Mouse (Mus musculus) heart, embryonic 15.5 days (tissue): ENCODE results near the gene Sqor. TPM values are rescaled to one million over a fixed set of nuclear protein-coding genes. Genes with fewer than 3 reads are reported as not detected.

Experiments used
- ATAC-seq: fragments of 200-750 bp; cut with Nextera tagmentation; replicated peaks from 2 replicates; pipeline ENCODE4 v1.8.0; 2017; ENCODE audit warnings: low read depth, moderate TSS enrichment; ENCODE audit not compliant: insufficient number of reproducible peaks, insufficient read depth, low FRiP score
- H3K27ac ChIP-seq: fragments of 300-500 bp; sonication (generic); 2 replicates; pipeline ENCODE4 v1.5.1; 2015; ENCODE audit warnings: mild to moderate bottlenecking, inconsistent platforms
- H3K27me3 ChIP-seq: fragments of 300-500 bp; sonication (generic); 2 replicates; pipeline ENCODE4 v1.6.1; 2015; ENCODE audit warnings: inconsistent platforms
- H3K36me3 ChIP-seq: fragments of 300-500 bp; sonication (generic); 2 replicates; pipeline ENCODE4 v1.6.1; 2015; ENCODE audit warnings: mild to moderate bottlenecking, inconsistent platforms
- H3K4me1 ChIP-seq: fragments of 300-500 bp; sonication (generic); replicated peaks from 2 replicates; pipeline ENCODE4 v1.6.1; 2015; ENCODE audit warnings: inconsistent platforms
- H3K4me2 ChIP-seq: fragments of 300-500 bp; sonication (generic); 2 replicates; pipeline ENCODE4 v1.6.1; 2015; ENCODE audit warnings: inconsistent platforms, mild to moderate bottlenecking, moderate library complexity
- H3K4me3 ChIP-seq: fragments of 300-500 bp; sonication (generic); 2 replicates; pipeline ENCODE4 v1.5.1; 2015; ENCODE audit warnings: mild to moderate bottlenecking, inconsistent platforms
- H3K9ac ChIP-seq: fragments of 300-500 bp; sonication (generic); 2 replicates; pipeline ENCODE4 v1.6.1; 2015; ENCODE audit warnings: mild to moderate bottlenecking, inconsistent platforms
- H3K9me3 ChIP-seq: fragments of 300-500 bp; sonication (generic); replicated peaks from 2 replicates; pipeline ENCODE4 v1.6.1; 2016; ENCODE audit warnings: inconsistent platforms
- WGBS: fragments of 180-500 bp; shearing (Covaris S2); methylation state at CpG from one replicate; pipeline ENCODE4 v1.1.7; 2015; ENCODE audit warnings: mixed read lengths; 5-methylcytosine and 5-hydroxymethylcytosine counted together
- polyA plus RNA-seq: library from polyadenylated mRNA; unstranded; fragments of >200 nt; fragmentation: Nextera tagmentation; extraction: Ambion mirVana; gene quantifications from 2 replicates; pipeline ENCODE4 v1.2.1, GENCODE M21; 2015

Gene Sqor
- polyA plus RNA-seq, 1 experiment from 2014 or later, result 6.5 TPM

DNA sequence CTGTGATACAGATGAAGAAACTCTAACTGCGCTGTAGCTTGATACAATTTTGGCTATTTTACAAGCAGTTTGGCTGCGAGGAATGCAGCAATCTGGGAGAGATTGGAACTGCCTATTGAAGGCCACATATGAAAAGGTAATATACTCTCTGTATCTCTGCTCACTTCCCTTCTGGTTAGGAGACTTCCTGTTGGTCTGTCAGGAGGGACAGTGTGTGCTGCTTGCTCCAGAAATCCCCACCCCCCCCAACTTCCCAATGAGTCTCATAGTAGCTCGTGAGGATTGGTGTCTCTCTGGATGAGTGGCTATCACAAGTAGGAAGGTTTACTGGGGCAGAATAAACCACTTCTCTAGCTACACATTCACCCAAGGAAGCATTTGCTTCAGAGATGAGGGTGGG lies 2.0 kb upstream of the Sqor start:
- H3K4me1 ChIP-seq, result peaks cover 4% of the 10 kb centered on the region; the same call in 1 of the 2 replicates
- ATAC-seq, result no peak
- H3K27ac ChIP-seq, result no peak overlapping the region
- no peak overlapping the region for H3K4me3 ChIP-seq
- WGBS, result 45% methylated on average over 3 of the region's 3 CpGs
- peaks cover 2% of the 10 kb centered on the region; the same call in 1 of the 2 replicates for H3K27me3 ChIP-seq
- no peak overlapping the region for H3K4me2 ChIP-seq
- H3K9ac ChIP-seq, result no peak overlapping the region
- no peaks in the 10 kb centered on the region for H3K9me3 ChIP-seq
- H3K36me3 ChIP-seq, result no peaks in the 10 kb centered on the region

DNA sequence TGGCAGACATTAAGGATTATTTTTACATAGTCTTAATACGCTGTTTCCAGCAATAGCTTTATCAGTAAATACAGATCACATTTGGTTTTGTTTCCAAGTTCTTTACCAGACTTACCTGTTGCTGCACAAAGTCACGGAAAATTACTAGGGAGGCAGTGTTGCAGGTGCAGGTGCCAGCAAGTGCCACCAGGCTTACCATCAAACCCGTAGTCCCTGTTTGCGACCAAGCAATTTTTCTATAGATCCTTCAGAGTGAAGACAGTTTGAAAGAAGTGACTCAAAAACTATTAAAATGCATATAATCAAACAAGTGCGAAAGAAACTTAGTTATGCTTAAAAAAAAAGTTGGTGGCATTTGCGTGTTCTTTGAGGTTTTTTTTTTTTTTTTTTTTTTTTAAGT lies 511 bp upstream of the Sqor start:
- ATAC-seq, result no peak
- Histone ChIP-seq H3K4me1 (peaks cover 4% of the 10 kb centered on the region; the same call in 1 of the 2 replicates), H3K9ac (no peak overlapping the region), H3K4me2 (peak overlapping the region; percentile 87), H3K4me3 (peak overlapping the region; percentile 55), H3K27me3 (peaks cover 2% of the 10 kb centered on the region; the same call in 1 of the 2 replicates), H3K36me3 (no peaks in the 10 kb centered on the region), H3K27ac (no peak overlapping the region), H3K9me3 (no peaks in the 10 kb centered on the region)
- WGBS, result 58% methylated on average over 6 of the region's 6 CpGs

DNA sequence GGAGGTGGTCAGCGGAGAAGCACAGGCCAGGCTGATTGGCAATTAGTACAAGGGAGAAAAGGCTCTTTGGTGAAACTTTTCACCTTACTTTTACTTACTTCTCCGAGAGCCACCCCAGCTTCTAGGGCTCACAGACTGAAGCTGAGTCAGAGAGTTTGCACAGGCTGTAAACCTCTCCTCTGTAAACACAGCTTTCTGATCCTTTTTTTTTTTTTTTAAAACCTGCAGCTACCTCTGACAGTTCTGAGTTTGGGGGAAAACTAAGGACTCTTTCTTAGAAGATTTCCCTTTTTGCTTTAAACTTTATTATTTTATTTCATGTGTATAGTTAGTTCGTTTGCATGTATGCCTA lies 733 bp downstream of the Sqor start:
- Histone ChIP-seq H3K9ac (peak overlapping the region; percentile 67), H3K4me1 (peaks cover 4% of the 10 kb centered on the region; the same call in 1 of the 2 replicates), H3K9me3 (no peaks in the 10 kb centered on the region), H3K36me3 (no peaks in the 10 kb centered on the region), H3K27ac (no peak overlapping the region), H3K4me2 (peak overlapping the region; percentile 87), H3K27me3 (peaks cover 2% of the 10 kb centered on the region; the same call in 1 of the 2 replicates), H3K4me3 (peak overlapping the region; percentile 55)
- WGBS, result 51% methylated on average over 3 of the region's 3 CpGs
- ATAC-seq, result no peak; the same call in 1 of the 2 replicates

DNA sequence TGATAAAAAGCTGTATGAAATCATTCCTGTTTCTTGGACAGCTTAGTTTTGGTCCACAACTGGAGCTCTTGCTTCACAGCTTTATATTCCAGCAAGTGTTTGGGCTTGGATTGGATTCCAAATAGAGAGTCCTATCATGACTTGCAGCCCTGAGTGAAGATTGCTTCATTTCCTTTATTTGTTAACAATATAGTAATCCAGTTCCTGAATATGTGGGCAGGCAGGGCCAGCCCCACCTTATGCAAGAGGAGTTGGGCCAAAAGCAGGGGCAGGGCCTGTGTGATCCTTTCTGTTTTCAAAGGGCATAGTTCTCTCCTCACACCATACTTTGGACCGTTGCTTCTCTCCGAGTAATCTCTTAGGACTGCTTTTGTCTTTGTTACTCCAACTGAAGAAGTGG lies 6.0 kb downstream of the Sqor start:
- no peak overlapping the region for H3K4me3 ChIP-seq

DNA sequence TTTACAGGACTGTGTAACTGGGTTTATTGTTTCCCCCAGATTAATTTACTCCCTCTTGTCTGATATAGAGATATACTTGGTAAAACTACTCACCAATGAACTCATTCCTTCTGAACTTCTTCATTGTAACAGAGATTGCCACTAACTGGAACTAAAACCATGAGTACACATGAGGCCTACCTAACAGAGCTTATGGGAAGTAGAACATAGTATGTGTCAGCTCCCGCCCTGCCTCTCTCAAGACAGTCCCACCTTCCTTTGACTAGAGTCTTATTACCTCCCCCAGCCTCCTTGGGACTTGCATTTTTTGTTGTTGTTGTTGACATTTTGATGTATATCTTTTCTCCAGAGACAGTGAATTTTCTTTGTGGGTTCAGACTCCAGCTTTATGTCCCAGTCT lies 7.9 kb downstream of the Sqor start:
- Histone ChIP-seq H3K9ac (no peak overlapping the region), H3K27me3 (no peaks in the 10 kb centered on the region), H3K27ac (no peak overlapping the region), H3K9me3 (no peaks in the 10 kb centered on the region), H3K4me3 (no peak overlapping the region), H3K4me2 (no peak overlapping the region), H3K36me3 (no peaks in the 10 kb centered on the region), H3K4me1 (no peaks in the 10 kb centered on the region)
- no peak for ATAC-seq
- 81% methylated on average over 1 of the region's 1 CpGs for WGBS

More for the DNA sequence above, 6.0 kb downstream of the Sqor start:
- peaks cover 2% of the 10 kb centered on the region; the same call in 1 of the 2 replicates for H3K27me3 ChIP-seq
- no peak overlapping the region for H3K27ac ChIP-seq
- H3K9me3 ChIP-seq, result no peaks in the 10 kb centered on the region
- no peak overlapping the region for H3K9ac ChIP-seq
- ATAC-seq, result no peak
- no peaks in the 10 kb centered on the region for H3K36me3 ChIP-seq
- WGBS, result 74% methylated on average over 2 of the region's 2 CpGs
- H3K4me2 ChIP-seq, result no peak overlapping the region
- H3K4me1 ChIP-seq, result no peaks in the 10 kb centered on the region

DNA sequence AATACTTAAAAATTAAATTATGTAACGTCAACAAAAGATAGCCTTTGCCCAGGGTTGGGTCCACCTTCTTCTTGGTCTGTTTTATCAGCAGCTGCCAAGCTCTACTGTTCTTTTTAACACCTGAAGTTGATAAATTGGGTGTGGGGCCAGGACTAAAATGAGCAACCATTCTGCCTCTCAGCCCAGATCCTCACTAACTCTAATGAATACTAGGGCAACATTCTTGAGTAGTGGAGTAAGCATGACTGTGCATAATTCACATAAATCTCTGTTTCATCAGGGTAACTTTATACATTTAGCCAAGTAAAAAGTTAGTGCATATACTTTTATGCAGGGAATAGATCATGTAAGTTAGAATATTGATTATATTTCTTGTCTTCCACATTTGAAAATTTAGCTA lies 10.5 kb downstream of the Sqor start:
- H3K4me1 ChIP-seq, result no peaks in the 10 kb centered on the region
- no peak overlapping the region for H3K4me2 ChIP-seq
- H3K4me3 ChIP-seq, result no peak overlapping the region
- H3K27me3 ChIP-seq, result no peaks in the 10 kb centered on the region
- no peaks in the 10 kb centered on the region for H3K9me3 ChIP-seq
- ATAC-seq, result no peak
- H3K9ac ChIP-seq, result no peak overlapping the region
- 61% methylated on average over 1 of the region's 1 CpGs for WGBS
- no peaks in the 10 kb centered on the region for H3K36me3 ChIP-seq
- no peak overlapping the region for H3K27ac ChIP-seq

DNA sequence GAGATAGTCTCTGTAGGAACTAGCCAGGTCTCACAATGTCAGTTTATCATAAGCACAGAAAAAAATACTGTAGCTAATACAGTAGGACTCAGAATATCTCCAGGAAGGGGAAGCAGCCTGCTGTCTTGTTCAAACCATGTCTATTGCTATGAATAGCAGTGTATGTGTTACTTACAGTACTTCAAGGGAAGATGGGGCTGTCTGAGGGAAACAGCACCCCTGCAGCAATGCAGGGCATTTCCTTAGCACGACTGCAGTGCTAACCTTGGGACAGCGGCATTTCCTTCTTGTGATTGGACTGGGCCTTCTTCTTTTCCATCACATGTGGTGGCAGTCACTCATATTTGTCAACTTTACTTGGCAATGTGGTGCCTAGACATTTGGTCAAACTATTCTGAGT lies 11.8 kb downstream of the Sqor start:
- H3K4me3 ChIP-seq, result no peak overlapping the region
- H3K27ac ChIP-seq, result no peak overlapping the region
- H3K27me3 ChIP-seq, result no peaks in the 10 kb centered on the region
- H3K4me2 ChIP-seq, result no peak overlapping the region
- no peaks in the 10 kb centered on the region for H3K9me3 ChIP-seq
- no peaks in the 10 kb centered on the region for H3K36me3 ChIP-seq
- H3K9ac ChIP-seq, result no peak overlapping the region
- ATAC-seq, result no peak
- 56% methylated on average over 2 of the region's 2 CpGs for WGBS
- no peaks in the 10 kb centered on the region for H3K4me1 ChIP-seq

DNA sequence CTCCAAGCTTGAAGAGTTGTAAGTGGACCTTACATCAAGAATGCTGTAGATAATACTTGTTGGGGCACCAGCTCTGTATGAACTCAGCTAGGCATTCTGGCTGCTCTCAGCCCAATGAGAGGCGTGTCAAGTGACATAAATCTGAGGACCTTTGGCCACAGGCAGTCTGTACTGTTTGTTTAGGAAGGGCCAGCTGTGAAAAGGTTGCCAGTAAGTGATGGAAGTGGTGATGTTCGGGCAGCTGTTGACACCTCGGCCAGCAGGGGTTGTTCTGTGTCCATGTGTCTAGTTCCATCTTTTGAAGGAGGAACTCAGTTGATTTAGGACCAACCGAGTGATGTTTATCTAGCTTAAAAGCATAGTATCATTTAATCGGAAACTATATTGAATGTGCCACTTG lies 14.9 kb downstream of the Sqor start:
- WGBS, result 53% methylated on average over 5 of the region's 5 CpGs
- H3K4me2 ChIP-seq, result no peak overlapping the region
- no peaks in the 10 kb centered on the region for H3K9me3 ChIP-seq
- ATAC-seq, result no peak
- H3K4me3 ChIP-seq, result no peak overlapping the region
- H3K27me3 ChIP-seq, result no peaks in the 10 kb centered on the region
- H3K27ac ChIP-seq, result no peak overlapping the region
- no peaks in the 10 kb centered on the region for H3K36me3 ChIP-seq
- H3K9ac ChIP-seq, result no peak overlapping the region
- no peaks in the 10 kb centered on the region for H3K4me1 ChIP-seq

DNA sequence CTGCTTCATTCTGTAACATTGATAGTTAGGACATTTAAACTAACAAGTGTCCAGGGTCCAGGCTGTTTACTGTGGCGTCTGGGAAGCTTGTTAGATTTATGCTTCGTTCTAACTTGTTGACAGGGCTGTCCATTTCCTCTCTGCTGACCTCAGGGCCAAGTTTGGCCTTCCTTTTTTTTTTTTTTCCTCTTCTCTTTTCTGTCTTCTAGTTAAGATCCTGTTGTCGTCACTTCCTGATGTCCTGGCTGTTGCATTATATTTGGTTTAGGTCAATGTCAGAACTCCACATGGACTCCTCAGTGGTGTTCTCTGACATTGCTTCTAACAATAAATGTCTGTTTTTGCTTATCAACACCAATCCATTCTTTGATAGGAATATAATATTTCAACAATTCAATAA lies 15.4 kb downstream of the Sqor start:
- ATAC-seq, result no peak
- Histone ChIP-seq H3K36me3 (no peaks in the 10 kb centered on the region), H3K4me3 (no peak overlapping the region), H3K9me3 (no peaks in the 10 kb centered on the region), H3K9ac (no peak overlapping the region), H3K27ac (no peak overlapping the region), H3K4me1 (no peaks in the 10 kb centered on the region), H3K4me2 (no peak overlapping the region), H3K27me3 (no peaks in the 10 kb centered on the region)
- 43% methylated on average over 3 of the region's 3 CpGs for WGBS

DNA sequence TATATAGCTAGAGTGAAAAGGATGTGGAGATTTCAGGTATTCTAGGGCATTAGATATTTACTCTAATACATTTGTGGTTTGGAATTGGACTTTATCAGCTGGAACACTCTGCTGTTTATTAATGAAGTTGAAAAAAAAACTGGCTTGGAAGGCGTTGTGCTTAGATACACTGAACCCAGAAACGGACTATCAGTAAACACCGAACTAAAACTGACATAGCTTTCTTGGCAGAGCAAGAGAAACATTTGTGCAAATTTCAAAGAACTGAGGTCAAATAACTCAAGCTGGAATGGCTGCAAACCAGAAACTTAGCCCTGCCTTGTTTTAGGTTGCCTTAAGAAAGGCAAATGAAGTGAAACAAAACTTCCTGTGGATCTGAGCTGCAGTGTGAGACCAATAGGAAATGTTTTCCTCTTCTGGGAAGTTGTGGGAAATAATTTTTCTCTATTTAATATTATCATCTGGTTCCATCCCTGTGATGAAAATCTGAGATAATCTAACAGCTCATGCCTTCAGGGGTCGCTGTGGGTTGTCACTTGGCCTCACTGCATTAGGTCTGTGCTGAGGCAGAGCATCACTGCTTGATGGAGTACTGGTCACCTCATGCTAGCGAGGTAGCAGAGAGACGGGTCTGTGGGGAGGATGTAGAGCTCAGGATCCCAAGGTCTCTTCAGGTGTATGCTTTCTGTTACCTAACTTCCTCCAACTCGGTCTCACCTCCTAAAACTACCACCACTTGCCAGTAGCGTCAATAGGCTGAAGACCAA lies 16.7 kb downstream of the Sqor start:
- Histone ChIP-seq H3K4me1 (no peaks in the 10 kb centered on the region), H3K36me3 (no peaks in the 10 kb centered on the region), H3K27me3 (no peaks in the 10 kb centered on the region), H3K9ac (no peak overlapping the region), H3K4me3 (no peak overlapping the region), H3K9me3 (no peaks in the 10 kb centered on the region), H3K4me2 (no peak overlapping the region), H3K27ac (no peak overlapping the region)
- 63% methylated on average over 8 of the region's 8 CpGs for WGBS
- no peak for ATAC-seq

DNA sequence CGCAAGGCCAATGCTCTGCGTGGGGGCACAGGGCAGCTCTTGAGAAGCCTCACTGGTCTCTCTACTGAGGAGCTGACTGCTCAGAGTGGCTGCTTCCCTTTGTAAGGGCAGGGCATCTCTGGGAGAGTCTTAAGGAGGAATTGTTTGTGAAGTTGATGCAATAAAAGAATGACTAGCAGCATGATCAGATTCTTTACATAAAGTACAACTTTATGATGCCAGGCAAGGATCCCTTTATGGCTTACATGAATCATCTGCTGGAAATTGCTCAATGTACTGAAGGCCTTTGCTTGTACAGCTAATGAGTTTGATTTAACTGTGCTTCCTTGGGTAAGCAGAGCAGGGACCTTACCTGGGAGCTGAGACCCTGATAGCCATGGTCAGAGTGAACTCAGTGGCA lies 18.7 kb downstream of the Sqor start:
- 82% methylated on average over 2 of the region's 2 CpGs for WGBS
- H3K4me2 ChIP-seq, result no peak overlapping the region
- no peak overlapping the region for H3K27ac ChIP-seq
- no peak overlapping the region for H3K4me3 ChIP-seq
- ATAC-seq, result no peak
- no peaks in the 10 kb centered on the region for H3K36me3 ChIP-seq
- H3K9ac ChIP-seq, result no peak overlapping the region
- H3K4me1 ChIP-seq, result no peaks in the 10 kb centered on the region
- H3K27me3 ChIP-seq, result no peaks in the 10 kb centered on the region
- no peaks in the 10 kb centered on the region for H3K9me3 ChIP-seq

DNA sequence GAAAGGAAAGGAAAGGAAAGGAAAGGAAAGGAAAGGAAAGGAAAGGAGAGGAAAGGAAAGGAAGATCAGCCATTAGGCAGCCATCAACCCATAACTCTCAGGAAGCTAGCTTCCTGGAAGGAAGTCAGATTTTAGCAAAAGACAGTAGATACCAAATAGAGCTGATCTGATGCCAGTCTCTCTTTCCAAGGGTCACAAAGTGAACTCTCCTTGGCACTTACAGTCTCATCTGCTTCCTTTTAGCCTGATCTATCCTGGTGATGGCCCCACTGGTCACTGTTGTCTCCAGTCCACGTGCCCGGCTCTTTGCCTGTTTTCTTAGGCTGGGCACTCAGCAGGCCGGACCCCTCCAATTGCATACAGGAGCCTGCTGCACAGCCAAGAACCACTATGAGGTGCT lies 19.7 kb downstream of the Sqor start:
- no peak for ATAC-seq
- Histone ChIP-seq H3K4me3 (no peak overlapping the region), H3K4me2 (no peak overlapping the region), H3K9ac (no peak overlapping the region), H3K27ac (no peak overlapping the region), H3K9me3 (no peaks in the 10 kb centered on the region), H3K36me3 (no peaks in the 10 kb centered on the region), H3K4me1 (no peaks in the 10 kb centered on the region), H3K27me3 (no peaks in the 10 kb centered on the region)
- 76% methylated on average over 3 of the region's 3 CpGs for WGBS
